Mouse (Mus musculus) ES-Bruce4 (cell line): ENCODE measurements at regions not wholly inside any gene's neighbourhood (a gene's known extent, or its start where the extent isn't known, plus 50 kb on each side); places are given as distances from the start of the nearest gene placed in this dataset.

Source experiments
- H3K27ac ChIP-seq: 2 replicates; pipeline ENCODE4 v1.5.1; 2012; ENCODE audit warnings: low read length, inconsistent platforms; ENCODE audit not compliant: insufficient read depth
- H3K27me3 ChIP-seq: 2 replicates; pipeline ENCODE4 v1.6.1; 2012; ENCODE audit warnings: mild to moderate bottlenecking, low read length, inconsistent platforms; ENCODE audit not compliant: control insufficient read depth, poor library complexity, insufficient read depth, severe bottlenecking
- H3K36me3 ChIP-seq: 2 replicates; pipeline ENCODE4 v1.6.1; 2012; ENCODE audit warnings: inconsistent platforms, mild to moderate bottlenecking, low read length, moderate library complexity; ENCODE audit not compliant: control insufficient read depth, poor library complexity, insufficient read depth, severe bottlenecking
- H3K4me1 ChIP-seq: one replicate; pipeline ENCODE4 v1.8.1; 2011; ENCODE audit warnings: low read length; ENCODE audit not compliant: control insufficient read depth, insufficient read depth
- H3K4me3 ChIP-seq: 2 replicates; pipeline ENCODE4 v1.5.1; 2011; ENCODE audit warnings: low read depth, mild to moderate bottlenecking, low read length
- H3K9ac ChIP-seq: 2 replicates; pipeline ENCODE4 v1.6.1; 2012; ENCODE audit warnings: low read depth, mild to moderate bottlenecking, inconsistent platforms; ENCODE audit not compliant: poor library complexity, severe bottlenecking
- H3K9me3 ChIP-seq: replicated peaks from 2 replicates; pipeline ENCODE4 v1.6.1; 2012; ENCODE audit warnings: mild to moderate bottlenecking, low read length, inconsistent platforms; ENCODE audit not compliant: control insufficient read depth, poor library complexity, insufficient read depth, severe bottlenecking
- CTCF ChIP-seq: IDR thresholded peaks from one replicate; pipeline ENCODE4 v1.8.1; 2011; ENCODE audit warnings: low read depth, low read length
- EP300 ChIP-seq: IDR thresholded peaks from 2 replicates; pipeline ENCODE4 v1.6.1; 2011; ENCODE audit warnings: low read depth, low read length; ENCODE audit not compliant: insufficient read depth
- POLR2A ChIP-seq: IDR thresholded peaks from one replicate; pipeline ENCODE4 v1.8.1; 2011; ENCODE audit warnings: low read length; ENCODE audit not compliant: insufficient read depth

GRCm38 (mm10) chr3:66546576-66546975 is 249.9 kb upstream of the Veph1 start:
- no peaks in the 10 kb centered on the region for H3K36me3 ChIP-seq
- H3K9me3 ChIP-seq = no peaks in the 10 kb centered on the region
- H3K4me3 ChIP-seq = no peak overlapping the region
- no peak overlapping the region for H3K27ac ChIP-seq
- no peaks in the 10 kb centered on the region for H3K4me1 ChIP-seq
- no peak overlapping the region for H3K9ac ChIP-seq
- TF ChIP-seq EP300 (no peak), POLR2A (no peak), CTCF (no peak)
- no peaks in the 10 kb centered on the region; the same call in 1 of the 2 replicates for H3K27me3 ChIP-seq

GRCm38 (mm10) chr3:66544139-66544933 is 247.7 kb upstream of the Veph1 start:
- no peak overlapping the region for H3K9ac ChIP-seq
- H3K27ac ChIP-seq = no peak overlapping the region
- H3K36me3 ChIP-seq = no peaks in the 10 kb centered on the region
- H3K27me3 ChIP-seq = no peaks in the 10 kb centered on the region; the same call in 1 of the 2 replicates
- no peak overlapping the region for H3K4me3 ChIP-seq
- no peaks in the 10 kb centered on the region for H3K4me1 ChIP-seq
- no peaks in the 10 kb centered on the region for H3K9me3 ChIP-seq
- TF ChIP-seq EP300 = no peak
- no peak for TF ChIP-seq POLR2A
- TF ChIP-seq CTCF = no peak

DNA sequence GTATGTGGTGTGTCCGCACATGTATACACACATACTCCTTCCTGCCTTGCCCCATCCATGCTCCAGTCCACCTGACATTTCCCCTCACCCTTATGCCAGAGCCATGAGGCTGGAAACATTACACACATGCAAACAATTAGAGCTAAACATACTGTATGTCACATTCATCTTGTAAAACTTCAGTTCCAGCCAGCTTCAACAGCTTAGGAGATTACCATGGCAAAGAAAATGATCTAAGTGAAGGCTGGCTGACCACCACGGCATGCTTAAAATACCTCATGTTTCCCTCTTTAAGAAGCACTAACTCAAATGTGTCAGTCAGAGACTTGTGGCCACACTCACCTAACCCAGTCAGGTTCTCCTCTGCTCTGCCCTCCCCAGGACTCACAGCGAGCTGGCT is 246.2 kb upstream of the Veph1 start:
- H3K4me1 ChIP-seq = no peaks in the 10 kb centered on the region
- H3K9ac ChIP-seq = no peak overlapping the region
- H3K27me3 ChIP-seq = no peaks in the 10 kb centered on the region; the same call in 1 of the 2 replicates
- no peaks in the 10 kb centered on the region for H3K9me3 ChIP-seq
- TF ChIP-seq EP300 (no peak), CTCF (no peak), POLR2A (no peak)
- H3K4me3 ChIP-seq = no peak overlapping the region
- no peaks in the 10 kb centered on the region for H3K36me3 ChIP-seq
- H3K27ac ChIP-seq = no peak overlapping the region

GRCm38 (mm10) chr3:66537913-66538312 is 241.3 kb upstream of the Veph1 start:
- Histone ChIP-seq H3K36me3 (no peaks in the 10 kb centered on the region), H3K9me3 (no peaks in the 10 kb centered on the region), H3K27me3 (no peaks in the 10 kb centered on the region), H3K27ac (no peak overlapping the region), H3K4me3 (no peak overlapping the region), H3K4me1 (no peaks in the 10 kb centered on the region), H3K9ac (no peak overlapping the region)
- TF ChIP-seq POLR2A (no peak), CTCF (no peak), EP300 (no peak)

- Histone ChIP-seq H3K27me3 (no peaks in the 10 kb centered on the region), H3K4me3 (no peak overlapping the region), H3K36me3 (no peaks in the 10 kb centered on the region), H3K9ac (no peak overlapping the region), H3K4me1 (no peaks in the 10 kb centered on the region), H3K27ac (no peak overlapping the region), H3K9me3 (no peaks in the 10 kb centered on the region)
- TF ChIP-seq POLR2A = no peak
- TF ChIP-seq EP300 = no peak
- no peak for TF ChIP-seq CTCF
These were observed 240.7 kb upstream of the Veph1 start for GRCm38 (mm10) chr3:66537106-66537893.

DNA sequence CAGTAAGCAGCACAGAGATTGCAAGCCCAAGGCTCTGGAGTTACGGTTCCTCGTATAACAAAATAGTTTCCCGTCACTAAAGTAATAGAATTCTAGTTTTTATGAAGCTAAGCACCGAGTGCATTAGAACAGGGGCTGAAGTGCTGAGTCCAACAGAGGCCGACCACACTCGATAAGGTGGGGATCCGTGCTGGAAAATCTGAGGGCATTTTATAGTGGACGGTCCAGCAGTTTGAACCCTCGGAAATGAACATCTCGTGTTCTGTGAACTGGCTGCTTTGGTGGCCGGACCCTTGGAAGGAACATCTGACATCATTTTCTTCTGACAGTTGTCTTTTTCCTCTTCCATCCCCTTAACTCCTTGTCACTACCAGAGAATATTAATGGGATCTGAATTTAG is 240.0 kb upstream of the Veph1 start:
- Histone ChIP-seq H3K36me3 (no peaks in the 10 kb centered on the region), H3K9me3 (no peaks in the 10 kb centered on the region), H3K4me3 (no peak overlapping the region), H3K27me3 (no peaks in the 10 kb centered on the region), H3K9ac (no peak overlapping the region), H3K27ac (no peak overlapping the region), H3K4me1 (no peaks in the 10 kb centered on the region)
- TF ChIP-seq EP300 (no peak), POLR2A (no peak), CTCF (no peak)
